Mouse (Mus musculus) hematopoietic stem cell, adult 5-6 weeks (primary cell): Measurements from ENCODE around the gene Setd2. TPM values are rescaled to one million over a fixed set of nuclear protein-coding genes. Genes with fewer than 3 reads are reported as not detected.

Experiments
- ATAC-seq, 2 experiments: fragments of 125-278 bp in 1 of 2; replicated peaks in 1 of 2; 2 replicates each; pipeline ENCODE4 v1.8.0; 2016 to 2017; ENCODE audit warnings: inconsistent platforms in 2 of 2, mild to moderate bottlenecking in 2 of 2, moderate number of reproducible peaks in 2 of 2, low read depth in 1 of 2, moderate TSS enrichment in 1 of 2; ENCODE audit not compliant: low FRiP score in 2 of 2, poor library complexity in 2 of 2, severe bottlenecking in 2 of 2, insufficient read depth in 1 of 2, low TSS enrichment in 1 of 2
- total RNA-seq: library from RNA; stranded (forward); fragments of 172-1452, 232-1000 nt; gene quantifications from 2 replicates; pipeline ENCODE4 v1.2.3, GENCODE M21; 2017

Setd2 gene
- total RNA-seq, 1 experiment from 2014 or later: 205 TPM

- ATAC-seq: no peak
Observed at GRCm38 (mm10) chr9:110617081-110617480, 84.7 kb downstream of the Setd2 start.

DNA sequence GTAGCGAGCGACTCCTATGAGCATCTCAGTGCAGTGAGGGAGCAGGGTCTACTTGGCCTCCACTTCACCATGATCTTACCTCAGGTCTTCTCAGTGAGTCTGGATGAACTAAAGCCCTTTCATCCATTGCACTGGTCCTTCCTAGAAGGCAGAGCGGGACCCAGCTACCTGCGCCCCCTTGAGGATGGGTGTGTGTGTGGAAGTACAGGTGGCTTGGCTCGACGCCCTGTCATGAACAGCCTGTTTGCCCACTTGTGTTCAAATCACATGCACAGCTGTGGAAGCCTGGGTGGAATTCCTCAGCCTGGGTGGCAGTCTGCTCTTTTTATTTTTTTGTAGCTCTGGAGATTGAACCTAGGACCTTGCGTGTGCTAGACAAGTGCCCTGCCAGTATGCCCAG is 87.8 kb downstream of the Setd2 start:
- no peak for ATAC-seq

DNA sequence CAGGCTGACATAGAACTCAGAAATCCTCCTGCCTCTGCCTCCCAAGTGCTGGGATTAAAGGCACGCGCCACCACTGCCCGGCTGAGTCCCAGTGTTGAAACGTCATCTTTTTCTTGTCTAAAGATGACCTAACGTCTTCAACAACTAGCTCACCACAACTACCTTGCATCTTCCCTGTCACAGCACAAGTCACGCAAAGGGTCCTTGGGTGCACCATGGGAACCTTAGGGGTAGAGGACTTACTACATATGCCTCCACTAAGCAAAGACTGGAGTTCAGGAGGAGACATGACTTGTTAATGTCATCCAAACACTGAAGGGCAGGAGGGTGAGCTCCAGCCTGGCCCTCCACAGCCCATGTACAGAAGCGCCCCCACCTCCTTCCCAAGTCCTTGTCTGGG is 88.3 kb downstream of the Setd2 start:
- ATAC-seq: no peak

- ATAC-seq: no peak
Observed at GRCm38 (mm10) chr9:110622621-110623219, 90.3 kb downstream of the Setd2 start.

- no peak for ATAC-seq
Observed at GRCm38 (mm10) chr9:110623416-110624195, 91.2 kb downstream of the Setd2 start.

- peak; percentile 63 to 80 for ATAC-seq
Observed at GRCm38 (mm10) chr9:110624361-110625166, 92.2 kb downstream of the Setd2 start, which contains the start of gene Nradd. Gene Nradd, minus strand, starts transcription at chr9:110624452.

DNA sequence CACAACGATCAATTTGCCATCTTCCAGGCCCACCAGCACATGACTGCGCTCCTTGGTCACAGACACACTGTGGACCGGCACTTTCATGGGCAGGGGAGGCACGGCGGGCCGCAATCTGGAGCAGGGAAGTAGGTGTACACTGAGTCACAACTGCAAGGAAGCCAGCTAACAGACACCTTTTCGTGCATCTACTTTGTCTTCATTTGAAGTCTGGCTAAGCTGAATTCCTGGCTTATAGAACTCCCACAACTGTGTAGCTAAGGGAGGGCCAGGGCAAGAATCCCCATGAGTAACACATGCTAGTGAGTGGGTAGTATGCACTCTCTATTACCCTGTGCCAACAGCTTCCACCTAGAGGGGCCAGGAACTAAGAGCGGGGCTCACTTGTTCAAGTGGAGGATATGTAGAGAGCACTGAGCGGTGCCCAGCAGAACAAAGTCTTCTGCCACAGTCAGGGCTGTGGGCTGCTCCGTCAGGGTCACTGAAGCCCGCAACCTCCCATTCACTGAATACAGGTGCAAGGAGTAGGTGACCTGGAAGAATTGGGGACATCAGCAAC is 93.0 kb downstream of the Setd2 start:
- ATAC-seq: no peak

- ATAC-seq: no peak
Observed at GRCm38 (mm10) chr9:110630171-110630570, 97.8 kb downstream of the Setd2 start.

- peak in 1 of 2 experiments; percentile 25; a peak in 1 of 4 replicates for ATAC-seq
Observed at GRCm38 (mm10) chr9:110631191-110631590, 98.8 kb downstream of the Setd2 start.

DNA sequence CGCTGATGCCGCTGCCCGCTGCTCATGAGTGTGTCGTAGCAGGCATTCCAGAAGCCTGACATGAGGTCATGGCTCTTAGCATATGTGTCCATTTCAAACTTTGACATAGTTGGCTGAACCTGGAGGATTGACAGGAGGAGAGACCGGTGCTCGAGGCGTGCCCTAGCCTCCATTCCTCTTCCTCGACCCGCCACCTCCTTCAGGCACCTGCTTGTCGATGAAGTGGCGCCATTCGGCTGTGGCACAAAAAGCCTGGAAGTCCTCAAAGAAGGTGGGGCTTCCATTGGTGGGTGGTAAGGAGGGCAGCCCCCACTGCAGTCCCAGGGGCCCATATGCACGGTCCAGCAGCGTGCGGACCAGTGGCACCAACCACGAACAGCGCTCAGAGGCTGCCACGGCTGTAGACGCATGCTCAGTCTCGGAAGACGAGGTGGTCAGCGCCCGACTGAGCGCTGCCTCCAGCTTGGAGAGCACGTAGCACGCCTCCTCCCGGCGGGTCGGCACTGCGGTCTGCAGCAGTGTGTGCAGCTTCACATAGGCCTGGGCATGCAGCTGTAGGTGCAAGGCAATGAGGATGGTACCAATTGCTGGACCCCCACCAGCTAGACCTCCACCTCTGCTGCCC is 99.4 kb downstream of the Setd2 start:
- ATAC-seq: no peak

- ATAC-seq: no peak
Observed at GRCm38 (mm10) chr9:110632671-110633070, 100.3 kb downstream of the Setd2 start.

DNA sequence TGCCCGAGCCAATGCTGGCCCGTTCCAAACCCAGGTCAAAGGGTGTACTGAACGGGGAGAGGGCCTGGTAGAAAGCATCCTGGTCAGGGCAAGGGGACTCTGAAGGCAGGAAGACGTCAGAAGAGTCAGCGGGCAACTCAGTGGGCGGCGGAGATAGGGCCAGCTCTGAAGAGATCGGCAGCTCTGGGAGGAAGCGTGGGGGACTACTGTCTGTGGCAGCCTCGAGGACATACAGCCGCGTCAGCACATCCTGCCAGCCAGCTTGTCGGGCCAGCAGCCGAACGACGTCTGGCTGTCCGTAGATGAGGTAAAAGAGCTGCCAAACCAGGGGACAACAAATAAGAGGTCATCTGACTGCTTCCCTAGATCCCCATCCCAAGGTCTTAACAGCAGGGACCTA is 101.5 kb downstream of the Setd2 start:
- no peak for ATAC-seq

DNA sequence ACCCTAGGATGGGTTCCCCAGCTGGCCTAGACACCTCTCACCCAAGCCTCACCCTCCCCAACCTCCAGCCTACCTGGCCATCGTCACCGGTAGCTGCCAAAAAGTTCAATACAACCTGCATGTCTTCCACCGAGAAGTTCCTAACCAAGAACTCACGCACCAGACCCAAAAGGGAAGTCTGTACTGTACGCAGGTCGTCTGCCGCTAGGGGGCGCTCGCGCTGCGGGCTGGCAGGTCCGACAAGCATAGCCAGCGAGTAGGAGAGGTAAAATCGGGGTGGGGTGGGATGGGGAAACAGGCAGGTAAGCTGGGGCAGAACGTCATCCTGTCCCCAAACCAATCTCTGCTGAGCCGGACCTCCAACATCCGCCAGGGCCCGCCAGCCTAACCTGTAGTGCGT is 102.8 kb downstream of the Setd2 start:
- ATAC-seq: peak; percentile 54 to 61; a peak in 3 of 4 replicates

DNA sequence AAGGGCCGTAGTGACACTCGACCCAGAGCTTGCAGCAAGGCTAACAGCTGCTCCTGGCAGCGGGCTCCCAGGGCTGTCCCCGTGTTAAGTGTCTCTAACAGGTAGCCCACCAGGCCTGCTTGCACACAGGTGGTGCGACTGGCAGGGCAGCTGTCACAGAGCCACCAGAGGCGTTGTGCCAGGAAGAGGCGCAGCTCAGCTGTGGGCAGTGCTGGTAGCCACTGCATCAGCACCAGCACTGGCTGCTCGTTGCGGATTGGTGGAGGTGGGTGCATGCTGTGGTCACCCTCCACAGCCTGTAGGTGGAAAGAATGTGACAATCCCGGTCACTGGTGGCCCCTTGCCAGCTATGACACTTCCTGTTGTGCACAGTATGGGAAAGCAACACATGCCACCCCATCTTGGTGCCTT is 106.2 kb downstream of the Setd2 start:
- ATAC-seq: no peak

DNA sequence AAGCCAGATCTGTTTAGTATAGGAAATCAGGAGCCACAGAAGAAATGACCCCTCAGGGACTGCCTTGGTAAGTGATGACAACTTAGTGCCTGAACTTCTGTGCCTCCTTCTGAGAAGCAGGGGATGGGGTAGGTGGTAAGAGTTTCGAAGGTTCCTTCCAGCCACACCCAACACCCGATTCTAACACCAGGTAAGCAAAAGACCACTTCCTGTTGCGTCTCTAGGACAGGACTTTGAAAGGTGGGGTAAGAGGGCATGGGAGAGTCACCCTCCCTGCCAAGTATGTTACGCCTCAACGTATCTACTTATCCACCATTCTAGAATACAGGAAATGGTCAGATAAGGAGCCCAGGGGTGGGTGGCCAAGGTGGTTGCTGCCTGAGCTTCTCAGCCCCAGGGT is 108.6 kb downstream of the Setd2 start:
- ATAC-seq: no peak

DNA sequence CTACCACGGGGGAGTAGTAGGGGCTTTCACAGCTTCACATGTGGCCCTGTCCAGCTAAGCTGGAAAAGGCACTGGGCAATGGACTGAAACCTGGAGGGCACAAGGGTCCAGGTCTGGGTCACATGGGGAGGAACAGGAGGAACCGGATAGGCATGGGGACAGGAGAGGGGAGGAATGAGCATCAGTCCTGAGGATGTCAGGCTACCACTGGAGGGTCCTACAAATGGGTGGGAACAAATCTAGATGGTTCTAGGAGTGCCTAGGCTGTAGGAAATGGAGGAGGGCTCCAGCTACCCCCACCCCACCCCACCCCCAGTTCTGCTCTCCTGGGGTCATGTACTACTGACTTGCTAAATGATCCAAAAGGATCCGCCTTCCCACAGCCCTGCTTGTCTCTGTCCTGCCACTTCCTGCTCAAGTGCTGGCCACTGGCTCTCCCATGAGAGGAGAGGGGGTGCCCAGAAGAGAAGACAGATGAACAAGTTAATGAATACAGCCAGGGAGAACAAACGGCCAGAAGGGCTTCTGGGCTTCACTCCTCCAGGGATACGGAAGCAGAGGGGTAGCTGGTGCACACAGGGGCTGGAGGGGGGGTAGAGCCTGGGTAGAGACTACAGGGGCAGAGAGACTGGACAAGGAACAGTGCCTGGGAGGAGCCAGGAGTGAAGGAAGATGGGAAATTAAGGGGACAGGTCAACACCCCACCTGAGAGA is 110.6 kb downstream of the Setd2 start:
- ATAC-seq: no peak

GRCm38 (mm10) chr9:110643787-110644186 is 111.4 kb downstream of the Setd2 start:
- no peak for ATAC-seq
